Mouse (Mus musculus): ENCODE data around the gene Crebrf.
A peak's percentile ranks its signal among the peaks of the same experiment; 100 is the strongest.

Crebrf gene

GRCm38 (mm10) chr17:26778430-26779100 is 63.1 kb downstream of the Crebrf start:
- no peak for DNase-seq (ENCODE audit: low read depth, low spot score)

GRCm38 (mm10) chr17:26779471-26779870 is 64.0 kb downstream of the Crebrf start:
- DNase-seq (ENCODE audit: low read depth, low spot score): no peak

- peak; percentile 51 for DNase-seq (ENCODE audit: low read depth, low spot score)
Measured at GRCm38 (mm10) chr17:26780750-26781571, 65.5 kb downstream of the Crebrf start, which contains the start of gene Bnip1. TSS of gene Bnip1 (plus strand) at chr17:26781066.

DNA sequence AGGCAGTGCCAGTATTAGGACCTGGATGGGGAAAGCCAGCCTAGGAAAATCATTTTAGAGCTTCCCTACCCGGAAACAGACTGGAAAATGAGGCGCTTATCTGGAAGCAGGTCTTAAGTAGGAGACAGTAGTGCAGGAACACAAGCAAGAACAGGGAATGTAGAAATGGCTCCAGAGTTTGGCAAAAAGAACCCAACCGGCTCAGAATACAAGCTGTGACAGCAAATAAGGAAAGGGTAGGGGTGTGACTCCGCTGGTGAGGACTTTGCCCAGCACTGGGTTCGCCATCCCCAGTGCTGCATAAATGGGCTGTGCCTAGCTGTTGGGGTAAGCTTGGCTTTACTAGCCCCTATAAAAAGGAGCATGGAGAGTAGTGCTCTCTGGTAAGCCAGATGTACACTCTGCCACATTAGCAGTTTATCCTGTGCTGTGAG is 66.2 kb downstream of the Crebrf start:
- DNase-seq (ENCODE audit: low read depth, low spot score): no peak

DNA sequence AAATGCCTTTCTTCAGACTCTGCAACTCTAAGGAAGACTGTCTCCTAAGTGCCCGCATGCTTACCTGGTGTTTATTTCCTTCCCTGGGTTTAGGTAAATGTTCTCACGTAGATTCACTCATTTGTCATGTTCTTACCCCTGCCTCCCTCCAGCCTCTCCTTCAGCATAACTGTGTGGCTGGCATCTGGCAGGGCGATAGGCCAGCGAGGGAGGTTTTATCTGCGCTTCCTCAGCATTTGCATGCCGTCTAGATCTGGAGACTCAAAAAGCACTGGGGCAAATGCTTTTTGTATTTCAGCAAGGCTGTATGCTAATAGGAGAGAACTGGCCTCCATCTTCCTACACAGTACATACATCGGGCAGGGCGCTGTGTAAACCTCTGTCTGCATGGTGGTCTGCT is 69.1 kb downstream of the Crebrf start:
- DNase-seq (ENCODE audit: low read depth, low spot score): no peak

- no peak for DNase-seq (ENCODE audit: low read depth, low spot score)
Measured at GRCm38 (mm10) chr17:26786586-26786985, 71.1 kb downstream of the Crebrf start.

DNA sequence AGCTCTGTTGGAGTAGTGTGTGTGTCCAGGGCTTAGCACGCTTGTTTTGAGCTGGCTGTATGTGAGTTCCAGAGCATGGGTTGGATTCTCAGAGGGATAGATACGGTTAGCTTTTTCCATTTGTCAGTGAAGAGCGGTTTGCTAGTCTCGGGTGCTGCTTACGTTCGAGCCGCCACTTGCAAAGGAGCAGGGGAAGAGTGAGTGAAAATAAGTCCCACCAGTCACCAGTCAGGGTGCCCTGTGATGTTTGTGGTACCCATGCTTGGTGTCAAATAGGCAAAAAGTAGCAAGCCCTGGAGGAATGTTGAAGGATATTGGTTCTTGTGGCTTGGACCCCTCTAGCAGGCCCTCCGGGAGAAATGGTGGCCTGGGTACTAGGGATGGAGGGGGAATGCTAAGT is 73.5 kb downstream of the Crebrf start:
- DNase-seq (ENCODE audit: low read depth, low spot score): no peak

- no peak for DNase-seq (ENCODE audit: low read depth, low spot score)
Measured at GRCm38 (mm10) chr17:26789460-26790268, 74.2 kb downstream of the Crebrf start.

DNA sequence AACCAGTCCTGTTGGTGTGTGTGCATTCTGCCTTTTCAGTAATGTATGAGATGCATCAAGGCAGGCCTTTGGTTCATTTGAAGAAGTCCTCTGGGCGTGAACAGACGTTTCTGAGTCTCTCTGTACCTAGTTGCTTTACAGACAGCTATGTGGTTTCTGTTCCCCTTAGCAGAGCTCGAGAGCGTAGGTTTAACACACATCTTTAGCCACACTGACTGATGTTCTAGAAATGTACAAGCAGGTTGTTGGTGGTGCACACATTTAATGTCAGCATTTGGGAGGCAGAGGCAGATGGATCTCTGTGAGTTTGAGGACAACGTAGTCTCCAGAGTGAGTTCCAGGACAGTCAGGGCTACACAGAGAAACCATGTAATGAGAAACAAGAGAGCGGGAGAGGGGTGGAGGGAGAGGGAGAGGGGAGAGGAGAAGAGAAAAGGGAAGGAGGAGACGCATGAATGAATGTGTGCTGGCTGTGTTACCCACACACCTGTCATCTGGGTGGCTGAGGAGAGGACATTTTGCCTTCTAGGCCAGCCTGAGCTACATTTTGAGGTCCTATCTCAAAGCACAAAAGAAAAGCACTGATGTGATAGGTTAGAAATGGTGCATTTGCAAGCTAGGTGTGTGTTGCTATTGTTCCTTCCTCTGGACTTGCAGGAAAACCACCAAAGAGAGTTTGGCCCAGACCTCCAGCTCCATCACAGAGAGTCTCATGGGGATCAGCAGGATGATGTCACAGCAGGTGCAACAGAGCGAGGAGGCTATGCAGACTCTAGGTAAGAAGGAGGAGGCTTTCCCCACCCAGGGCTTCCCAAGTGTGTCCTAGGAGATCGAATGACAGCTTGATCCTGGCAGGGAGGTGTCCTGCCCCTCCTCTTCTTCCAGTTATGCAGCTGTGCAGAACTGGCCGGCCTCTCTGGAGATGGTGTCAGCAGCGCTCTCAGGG is 75.1 kb downstream of the Crebrf start:
- DNase-seq (ENCODE audit: low read depth, low spot score): no peak

DNA sequence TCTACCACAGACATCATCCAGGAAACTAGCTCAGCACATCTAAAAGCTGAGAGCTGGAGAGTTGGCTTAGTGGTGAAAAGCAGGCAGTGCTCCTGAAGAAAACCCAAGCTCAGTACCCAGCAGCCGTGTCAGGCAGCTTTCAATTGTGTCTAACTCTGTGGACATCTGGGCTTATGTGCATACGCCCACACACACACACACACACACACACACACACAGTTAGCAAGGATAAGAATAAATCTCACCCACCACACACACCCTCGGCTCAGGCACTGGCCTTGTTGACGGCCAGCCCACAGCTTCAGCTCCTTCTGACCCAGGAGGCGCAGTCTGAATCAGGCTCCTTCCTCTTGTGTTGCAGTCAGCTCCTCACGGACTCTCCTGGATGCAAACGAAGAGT is 76.1 kb downstream of the Crebrf start:
- DNase-seq (ENCODE audit: low read depth, low spot score): no peak

- DNase-seq (ENCODE audit: low read depth, low spot score): no peak
Measured at GRCm38 (mm10) chr17:26792096-26792495, 76.6 kb downstream of the Crebrf start.

- DNase-seq (ENCODE audit: low read depth, low spot score): no peak
Measured at GRCm38 (mm10) chr17:26793068-26793765, 77.8 kb downstream of the Crebrf start.

DNA sequence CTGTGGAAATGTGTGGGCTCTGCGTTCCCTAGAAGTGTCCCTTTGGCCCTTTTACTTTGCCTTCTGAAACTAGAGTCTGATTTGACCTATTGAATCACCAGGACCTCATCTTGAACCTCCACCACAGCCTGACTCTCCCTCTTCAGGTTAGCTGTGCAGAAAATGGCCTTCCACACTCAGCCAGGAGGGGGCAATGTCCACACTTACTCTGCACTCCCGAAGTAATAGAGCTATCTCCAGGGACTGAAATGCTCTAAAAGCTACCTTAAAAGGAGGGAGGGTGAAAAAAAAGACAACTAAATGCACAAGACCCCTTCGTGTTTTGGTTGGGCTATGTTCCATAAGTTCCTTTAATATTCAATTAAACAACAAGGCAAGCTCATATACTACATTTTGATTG is 79.3 kb downstream of the Crebrf start:
- peak; percentile 29 for DNase-seq (ENCODE audit: low read depth, low spot score)

DNA sequence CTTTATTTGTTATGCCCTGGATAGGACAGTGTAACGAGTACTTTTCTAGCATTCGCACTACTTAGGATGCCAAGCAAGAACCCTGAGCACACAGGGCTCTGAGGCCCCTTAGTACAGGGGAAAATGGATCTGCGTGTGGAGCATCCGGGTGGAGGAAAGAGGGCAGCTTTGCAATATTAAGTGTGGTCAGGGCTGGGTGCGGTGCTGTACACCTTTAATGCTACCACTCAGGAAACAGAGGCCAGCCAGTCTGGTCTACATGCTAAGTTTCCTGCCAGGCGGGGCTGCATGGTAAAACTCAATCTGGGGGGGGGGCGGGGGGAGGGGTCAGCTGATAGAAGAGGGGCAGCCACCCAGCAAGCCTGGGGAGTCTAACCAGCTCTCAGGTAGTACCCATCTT is 79.9 kb downstream of the Crebrf start:
- DNase-seq (ENCODE audit: low read depth, low spot score): no peak

GRCm38 (mm10) chr17:26797379-26798128 is 82.1 kb downstream of the Crebrf start:
- no peak for DNase-seq (ENCODE audit: low read depth, low spot score)

DNA sequence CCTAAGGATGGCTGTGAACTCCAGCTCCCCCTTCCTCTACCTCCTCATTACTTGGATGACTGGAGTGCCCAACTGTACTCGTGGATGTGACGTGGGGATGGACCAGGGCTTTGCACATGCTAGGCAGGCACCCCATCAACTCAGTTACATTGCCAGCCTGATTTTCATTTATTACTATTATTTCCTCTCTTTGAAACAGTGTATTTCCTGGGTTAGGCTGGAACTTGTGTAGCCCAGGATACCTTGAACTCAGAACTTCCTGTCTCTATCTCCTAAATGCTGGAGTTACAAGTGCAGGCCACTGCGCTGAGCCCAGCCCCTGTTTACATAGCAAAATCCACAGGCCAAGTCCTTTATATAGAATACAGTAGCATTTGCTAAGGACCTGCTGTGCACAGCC is 87.4 kb downstream of the Crebrf start:
- no peak for DNase-seq (ENCODE audit: low read depth, low spot score)

DNA sequence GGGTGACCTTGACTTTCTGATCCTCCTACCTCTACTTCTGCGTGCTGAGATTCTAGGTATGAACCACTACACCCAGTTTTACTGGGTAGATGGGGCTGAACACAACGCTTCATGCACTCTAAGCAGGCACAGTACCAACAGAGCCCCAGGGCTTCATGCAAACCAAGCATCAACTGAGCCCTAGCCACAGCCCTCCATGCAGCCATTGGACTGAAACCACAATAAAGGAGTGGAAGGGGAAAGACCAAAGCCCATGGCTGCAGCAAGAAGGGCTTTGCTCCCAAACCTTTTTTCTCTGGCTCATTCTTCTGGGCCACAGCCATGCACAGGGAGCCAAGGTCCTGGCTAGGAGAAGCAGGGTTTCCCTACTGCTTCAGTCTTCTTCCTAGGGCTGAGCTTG is 97.2 kb downstream of the Crebrf start:
- no peak for DNase-seq (ENCODE audit: low read depth, low spot score)

- DNase-seq (ENCODE audit: low read depth, low spot score): no peak
Measured at GRCm38 (mm10) chr17:26813497-26813896, 98.0 kb downstream of the Crebrf start.

DNA sequence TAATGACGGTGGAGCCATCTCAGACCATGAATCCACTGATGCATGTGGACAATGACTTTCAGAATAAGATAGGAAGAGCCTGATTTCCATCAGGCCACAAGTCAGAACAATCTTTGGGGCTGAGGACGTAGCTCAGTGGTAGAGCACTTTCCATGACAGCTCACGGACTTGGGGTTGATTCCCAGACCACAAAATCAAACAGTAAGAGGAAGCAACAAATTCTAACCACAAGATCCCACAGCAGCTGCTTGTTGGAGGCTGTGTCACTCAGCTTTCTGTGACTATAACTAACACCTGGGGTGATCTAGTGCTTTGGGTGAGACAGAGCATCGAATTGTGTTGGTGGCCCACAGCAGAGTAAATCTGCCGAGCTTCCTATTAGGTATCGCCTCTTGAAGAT is 101.4 kb downstream of the Crebrf start:
- no peak for DNase-seq (ENCODE audit: low read depth, low spot score)

DNA sequence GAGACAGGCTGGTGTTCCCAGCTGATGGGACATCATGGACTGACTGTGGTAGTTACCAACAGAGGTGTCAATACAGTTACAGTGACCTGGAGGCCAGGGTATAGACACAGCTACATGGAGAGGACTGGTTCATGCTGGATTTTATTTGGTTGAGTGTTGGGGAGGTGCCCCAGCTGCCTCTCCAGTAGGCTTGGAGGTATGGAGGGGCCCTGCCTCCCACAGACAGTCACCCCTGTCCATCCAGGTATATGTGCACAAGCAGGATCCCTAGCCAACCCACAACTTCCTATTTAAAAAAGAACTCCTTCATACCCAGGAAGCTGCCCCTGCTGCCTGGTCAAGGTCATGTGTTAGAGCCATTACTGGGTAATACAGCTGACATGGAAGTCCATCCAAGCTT is 102.3 kb downstream of the Crebrf start:
- DNase-seq (ENCODE audit: low read depth, low spot score): no peak
